9 mouse cellular contexts compared by ENCODE assay signal in genomic region chr1:151716024-151716710, GRCm38 (mm10). TPM values are rescaled to one million over a fixed set of nuclear protein-coding genes. Genes with fewer than 3 reads are reported as not detected.
DNase-seq lines count a peak whose midpoint lies in the region; ATAC-seq and TF ChIP-seq lines count a peak whose summit lies in the region.
"Had no signal": no experiment of that assay in that cellular context is flagged by ENCODE, and none has a peak within 500 bp of the region (broad histone marks: within the 10 kb centered on the region; RNA-seq: fewer than 3 reads in every experiment).

No protein-coding gene starts in this region.

- WGBS in liver, postnatal 0 days (ENCODE audit: insufficient replicate concordance) = 86% methylated on average over 11 of the region's 11 CpGs
- 88% methylated on average over 11 of the region's 11 CpGs for WGBS in liver, embryonic 11.5 days
- WGBS in kidney, postnatal 0 days = 65% methylated on average over 11 of the region's 11 CpGs

- peak; percentile 59 for TF ChIP-seq CTCF in liver, postnatal 0 days (IDR thresholded peaks at IDR 0.05; ENCODE audit: low read depth)
- TF ChIP-seq CTCF in kidney, postnatal 0 days (IDR thresholded peaks at IDR 0.05; ENCODE audit: low read depth) = peak; percentile 56

- H3K4me1 ChIP-seq in liver, postnatal 0 days (ENCODE audit: insufficient read depth) = peaks cover 17% of the 10 kb centered on the region
- H3K4me1 ChIP-seq in liver, embryonic 11.5 days (replicated peaks; ENCODE audit: control insufficient read depth, insufficient read depth, low read length) = 0 out of 2 replicates have a peak, but pooled peaks cover 2% of the 10 kb centered on the region
- no peaks in the 10 kb centered on the region; the same call in 1 of the 2 replicates for H3K4me1 ChIP-seq in kidney, postnatal 0 days (replicated peaks; ENCODE audit: insufficient read depth, low read length)
- H3K4me1 ChIP-seq: embryonic facial prominence, embryonic 13.5 days had no signal

- H3K9me3 ChIP-seq in liver, postnatal 0 days (ENCODE audit: low read length) = no peaks in the 10 kb centered on the region
- H3K9me3 ChIP-seq in liver, embryonic 11.5 days (ENCODE audit: control insufficient read depth, low read length) = no peaks in the 10 kb centered on the region
- no peaks in the 10 kb centered on the region for H3K9me3 ChIP-seq in kidney, postnatal 0 days (replicated peaks; ENCODE audit: low read length)
- H3K9me3 ChIP-seq: embryonic facial prominence, embryonic 13.5 days; megakaryocyte, embryonic 14.5 days had no signal

- no peak overlapping the region for H3K27ac ChIP-seq in liver, postnatal 0 days (ENCODE audit: low read depth)
- no peak overlapping the region for H3K27ac ChIP-seq in liver, embryonic 11.5 days (ENCODE audit: low read depth, low read length)
- peak overlapping the region; percentile 75 for H3K27ac ChIP-seq in kidney, postnatal 0 days
- H3K27ac ChIP-seq: embryonic facial prominence, embryonic 13.5 days had no signal

- no peak for TF ChIP-seq EP300 in liver, postnatal 0 days (IDR thresholded peaks at IDR 0.05; ENCODE audit: low read depth)

- no peak overlapping the region for H3K9ac ChIP-seq in liver, postnatal 0 days (replicated peaks)
- H3K9ac ChIP-seq in liver, embryonic 11.5 days (ENCODE audit: low read depth, low read length) = no peak overlapping the region
- no peak overlapping the region for H3K9ac ChIP-seq in kidney, postnatal 0 days (ENCODE audit: low read depth, low read length)
- H3K9ac ChIP-seq: embryonic facial prominence, embryonic 13.5 days had no signal

- H3K4me2 ChIP-seq in liver, postnatal 0 days (ENCODE audit: low read depth, low read length) = no peak overlapping the region
- H3K4me2 ChIP-seq in liver, embryonic 11.5 days = no peak overlapping the region
- no peak overlapping the region for H3K4me2 ChIP-seq in kidney, postnatal 0 days (ENCODE audit: low read length)
- H3K4me2 ChIP-seq: embryonic facial prominence, embryonic 13.5 days had no signal

- H3K4me3 ChIP-seq in liver, postnatal 0 days (ENCODE audit: low read depth, low read length) = no peak overlapping the region
- H3K4me3 ChIP-seq in liver, embryonic 11.5 days (ENCODE audit: low read depth, low read length) = no peak overlapping the region
- H3K4me3 ChIP-seq in kidney, postnatal 0 days (replicated peaks; ENCODE audit: low read depth, low read length) = no peak overlapping the region
- H3K4me3 ChIP-seq: embryonic facial prominence, embryonic 13.5 days; megakaryocyte, embryonic 14.5 days had no signal

- H3K36me3 ChIP-seq in liver, postnatal 0 days (replicated peaks; ENCODE audit: insufficient read depth, low read length) = peaks cover 19% of the 10 kb centered on the region; the same call in 1 of the 2 replicates
- no peaks in the 10 kb centered on the region for H3K36me3 ChIP-seq in liver, embryonic 11.5 days (ENCODE audit: control insufficient read depth, insufficient read depth, low read length)
- no peaks in the 10 kb centered on the region for H3K36me3 ChIP-seq in kidney, postnatal 0 days (ENCODE audit: insufficient read depth, low read length)
- H3K36me3 ChIP-seq: embryonic facial prominence, embryonic 13.5 days had no signal

- no peak for ATAC-seq in liver, postnatal 0 days
- ATAC-seq in liver, embryonic 11.5 days (replicated peaks; ENCODE audit: low FRiP score) = no peak
- peak; percentile 97 for ATAC-seq in kidney, postnatal 0 days (replicated peaks; ENCODE audit: low FRiP score, low read depth)

- no peak for DNase-seq in liver, postnatal 0 days
- DNase-seq in liver, embryonic 11.5 days (ENCODE audit: low spot score) = no peak
- peak; percentile 44 for DNase-seq in adipocyte (ENCODE audit: low spot score)
- DNase-seq in kidney, postnatal 0 days (ENCODE audit: low spot score) = peak; percentile 79
- peak; percentile 10 for DNase-seq in retina, postnatal 1 day
- no peak for DNase-seq in ovary, postnatal 36 days (ENCODE audit: low spot score)
- no peak for DNase-seq in c-Kit-positive CD71-positive TER-119-positive erythroid progenitor cells, embryonic 14.5 days (ENCODE audit: low spot score)

- H3K27me3 ChIP-seq in liver, postnatal 0 days (ENCODE audit: insufficient read depth, low read length) = no peaks in the 10 kb centered on the region
- H3K27me3 ChIP-seq in liver, embryonic 11.5 days (replicated peaks; ENCODE audit: control insufficient read depth, insufficient read depth, low read length) = no peaks in the 10 kb centered on the region
- H3K27me3 ChIP-seq in kidney, postnatal 0 days (ENCODE audit: insufficient read depth, low read length) = no peaks in the 10 kb centered on the region
- H3K27me3 ChIP-seq: embryonic facial prominence, embryonic 13.5 days had no signal

RNA-seq across cellular contexts. Expression of gene Edem3, which starts 39.0 kb away (rescaled TPM):
- 3.7 and 5.2 TPM in 2 replicates for polyA plus RNA-seq in liver, postnatal 0 days (2015; fragmentation: Nextera tagmentation; extraction: Ambion mirVana)
- polyA plus RNA-seq in liver, embryonic 11.5 days (2014; fragmentation: Nextera tagmentation; extraction: Ambion mirVana) = 17.5 and 18.6 TPM in 2 replicates
- polyA plus RNA-seq in kidney, postnatal 0 days (2015; fragmentation: Nextera tagmentation; extraction: Ambion mirVana) = 11.2 and 11.7 TPM in 2 replicates

Comparison
In these comparisons a context has a peak if more than half of its experiments do, and no peak if none do; other contexts are left out.
1. DNase-seq: peak in adipocyte (single experiment), kidney, postnatal 0 days (single experiment) and retina, postnatal 1 day (single experiment); none in liver, postnatal 0 days (single experiment), liver, embryonic 11.5 days (single experiment), ovary, postnatal 36 days (single experiment) and c-Kit-positive CD71-positive TER-119-positive erythroid progenitor cells, embryonic 14.5 days (single experiment).